Mouse (Mus musculus) liver, embryonic 13.5 days (tissue): Measurements from ENCODE around the gene Nudt2. TPM values are rescaled to one million over a fixed set of nuclear protein-coding genes. Genes with fewer than 3 reads are reported as not detected.
"Not testable (repeated sequence)": the region's sequence is repeated elsewhere in the genome, so short reads cannot be mapped to it uniquely, and the experiment has no call there.

ENCODE experiments used
- ATAC-seq: fragments of 200-750 bp; cut with Nextera tagmentation; 2 replicates; pipeline ENCODE4 v1.8.0; 2017; ENCODE audit warnings: low read depth, mild to moderate bottlenecking, moderate number of reproducible peaks, moderate library complexity
- DNase-seq: peaks from one replicate; pipeline ENCODE4 v3.0.0; 2022
- H3K27ac ChIP-seq: fragments of 300-500 bp; sonication (generic); 2 replicates; pipeline ENCODE4 v1.5.1; 2015; ENCODE audit warnings: moderate library complexity, mild to moderate bottlenecking, inconsistent platforms
- H3K27me3 ChIP-seq: fragments of 300-500 bp; sonication (generic); 2 replicates; pipeline ENCODE4 v1.6.1; 2015; ENCODE audit warnings: mild to moderate bottlenecking, inconsistent platforms
- H3K36me3 ChIP-seq: fragments of 300-500 bp; sonication (generic); 2 replicates; pipeline ENCODE4 v1.6.1; 2015; ENCODE audit warnings: mild to moderate bottlenecking, inconsistent platforms
- H3K4me1 ChIP-seq: fragments of 300-500 bp; sonication (generic); replicated peaks from 2 replicates; pipeline ENCODE4 v1.6.1; 2015; ENCODE audit warnings: inconsistent platforms
- H3K4me2 ChIP-seq: fragments of 300-500 bp; sonication (generic); 2 replicates; pipeline ENCODE4 v1.6.1; 2015; ENCODE audit warnings: inconsistent platforms, mild to moderate bottlenecking, moderate library complexity
- H3K4me3 ChIP-seq: fragments of 300-500 bp; sonication (generic); replicated peaks from 2 replicates; pipeline ENCODE4 v1.5.1; 2015; ENCODE audit warnings: mild to moderate bottlenecking, inconsistent platforms
- H3K9ac ChIP-seq: fragments of 300-500 bp; sonication (generic); 2 replicates; pipeline ENCODE4 v1.6.1; 2015; ENCODE audit warnings: mild to moderate bottlenecking, inconsistent platforms
- H3K9me3 ChIP-seq: fragments of 300-500 bp; sonication (generic); replicated peaks from 2 replicates; pipeline ENCODE4 v1.6.1; 2016; ENCODE audit warnings: inconsistent platforms
- WGBS: fragments of 180-500 bp; shearing (Covaris S2); methylation state at CpG from one replicate; pipeline ENCODE4 v1.1.7; 2015; ENCODE audit not compliant: insufficient replicate concordance; 5-methylcytosine and 5-hydroxymethylcytosine counted together
- polyA plus RNA-seq: library from polyadenylated mRNA; unstranded; fragments of >200 nt; fragmentation: Nextera tagmentation; extraction: Ambion mirVana; gene quantifications from 2 replicates; pipeline ENCODE4 v1.2.1, GENCODE M21; 2015

Nudt2 gene
- 27.7 and 32.0 TPM in 2 replicates for polyA plus RNA-seq

DNA sequence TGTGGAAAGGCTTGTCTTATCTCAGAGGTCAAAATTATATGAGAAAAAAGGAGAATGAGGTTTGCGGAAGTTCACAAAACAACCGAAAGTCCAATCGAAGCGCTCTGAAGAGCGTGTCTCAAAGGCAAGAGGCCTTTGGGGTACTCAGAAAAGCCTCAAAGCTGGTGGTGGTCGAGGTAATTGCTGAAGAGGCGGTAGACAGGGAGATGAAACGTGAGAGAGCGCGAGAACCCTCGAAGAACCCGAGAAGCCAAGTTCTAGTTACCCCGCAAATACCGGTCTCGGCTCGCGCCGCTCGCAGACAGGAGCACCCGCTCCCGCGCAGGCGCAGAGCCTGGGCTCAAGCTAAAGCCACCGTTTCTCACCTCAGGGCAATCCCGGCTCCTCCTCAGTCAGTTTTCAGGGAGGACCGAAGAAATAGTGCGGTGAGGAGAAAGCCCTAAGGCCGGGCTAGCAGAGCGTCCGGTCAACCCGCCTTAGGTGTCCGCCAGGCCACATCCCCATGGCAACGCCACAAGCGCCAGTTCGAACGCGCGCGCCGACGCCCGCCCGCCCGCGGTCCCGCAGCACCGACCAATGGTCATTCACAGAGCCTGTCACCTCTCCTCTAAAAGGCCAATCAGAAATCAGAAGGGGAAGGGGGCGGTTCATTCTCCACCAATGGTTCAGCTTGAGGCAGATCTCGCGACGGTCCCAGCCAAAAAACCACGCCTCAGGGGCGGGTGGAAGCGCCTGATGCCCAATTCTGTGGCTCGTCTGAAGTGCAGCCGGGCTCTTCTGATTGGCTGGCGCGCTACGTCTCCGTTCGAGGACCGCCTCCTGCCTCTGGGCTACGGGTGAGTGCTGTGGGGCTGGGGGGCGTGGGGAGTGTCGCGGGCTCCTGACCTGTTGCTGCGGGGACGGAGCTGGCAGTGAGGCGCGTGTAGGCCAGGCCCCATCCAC, at the start of gene Nudt2, which contains the start of gene Kif24:
Nudt2 (plus strand) TSS at position 807 of the 942 bp plus-strand sequence.
Kif24 (minus strand) TSS at position 543 of the 942 bp plus-strand sequence.
- peak; percentile 99 for DNase-seq
- WGBS = under 1% methylated on average over 69 of the region's 70 CpGs
- ATAC-seq = peak; percentile 96

DNA sequence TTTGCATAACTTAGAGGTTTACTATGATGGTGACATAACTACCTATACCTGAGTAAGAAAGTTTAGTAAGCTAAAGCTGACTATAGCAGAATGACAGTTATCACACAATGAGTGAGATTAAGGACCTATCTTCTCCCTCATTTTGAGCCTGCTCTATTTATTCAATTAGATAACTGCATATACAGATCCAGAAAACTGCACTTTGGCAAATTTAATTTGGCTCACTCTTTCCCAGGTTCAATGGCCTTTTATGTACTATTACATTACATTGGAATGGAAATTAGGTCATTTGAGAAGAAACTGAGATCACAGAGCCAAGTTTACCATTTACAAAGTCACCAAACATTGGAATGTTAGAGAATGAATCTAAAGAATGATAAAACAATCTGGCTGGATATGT, 48.0 kb upstream of the Nudt2 start:
- ATAC-seq = no peak
- Histone ChIP-seq H3K27me3 (no peaks in the 10 kb centered on the region), H3K4me3 (no peak overlapping the region), H3K9ac (no peak overlapping the region), H3K36me3 (peaks cover 10% of the 10 kb centered on the region; the same call in 1 of the 2 replicates), H3K9me3 (no peaks in the 10 kb centered on the region), H3K4me1 (no peaks in the 10 kb centered on the region), H3K27ac (no peak overlapping the region), H3K4me2 (no peak overlapping the region)
- no peak for DNase-seq

More for the DNA sequence above, at the start of gene Nudt2, which contains the start of gene Kif24:
- H3K4me2 ChIP-seq = peak within 1 kb of the TSS; percentile 78
- no peaks in the 10 kb centered on the region for H3K27me3 ChIP-seq
- H3K36me3 ChIP-seq = peaks cover 8% of the 10 kb centered on the region
- H3K4me1 ChIP-seq = peaks cover 27% of the 10 kb centered on the region
- peak within 1 kb of the TSS; percentile 73 for H3K4me3 ChIP-seq
- H3K9me3 ChIP-seq = no peaks in the 10 kb centered on the region
- H3K9ac ChIP-seq = peak within 1 kb of the TSS; percentile 77
- H3K27ac ChIP-seq = peak within 1 kb of the TSS; percentile 83

DNA sequence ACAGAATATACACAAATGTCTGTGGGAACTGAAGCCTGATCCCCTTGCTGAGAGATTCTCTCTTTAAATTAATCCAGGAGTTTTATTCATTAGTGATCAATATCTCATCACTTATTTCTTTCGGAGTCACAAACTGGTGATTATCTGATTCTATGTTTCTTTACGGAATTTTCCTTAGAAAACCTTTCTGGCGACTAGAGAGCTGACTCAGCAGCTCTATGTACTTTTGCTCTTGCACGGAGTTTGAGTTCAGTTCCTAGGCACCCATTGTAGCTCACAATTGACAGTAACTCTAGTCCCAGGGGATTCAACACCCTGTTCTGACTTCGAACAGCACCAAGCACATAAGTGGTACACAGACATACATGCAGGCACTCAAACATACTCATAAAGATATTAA, 26.0 kb upstream of the Nudt2 start:
- Histone ChIP-seq H3K9me3 (no peaks in the 10 kb centered on the region), H3K27ac (no peak overlapping the region)
- no peak for ATAC-seq

DNA sequence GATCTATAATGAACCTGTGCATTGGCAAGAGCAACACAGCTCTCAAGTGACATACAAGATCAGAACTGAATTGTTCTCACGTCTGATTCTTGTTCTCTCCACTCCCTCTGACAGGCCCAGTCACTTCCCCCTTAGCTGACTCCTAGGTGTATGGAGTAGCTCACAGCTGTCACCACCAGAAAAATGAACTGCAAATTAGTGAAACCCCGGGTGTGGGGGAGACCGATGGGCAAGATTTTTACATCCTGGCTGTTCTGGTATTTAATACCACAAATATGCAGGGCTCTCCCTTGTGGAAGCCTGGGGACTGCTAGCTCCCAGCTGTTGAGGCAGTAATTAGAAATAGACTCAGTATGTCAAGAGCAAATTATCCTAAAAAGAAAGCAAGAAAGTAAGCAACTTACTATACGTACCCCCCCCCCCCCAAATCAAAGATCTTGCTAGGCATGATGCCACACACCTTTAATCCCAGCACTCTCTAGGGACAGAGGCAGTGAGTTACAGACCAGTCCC, 22.1 kb upstream of the Nudt2 start:
- Histone ChIP-seq H3K36me3 (peaks cover 16% of the 10 kb centered on the region), H3K27ac (no peak overlapping the region), H3K27me3 (no peaks in the 10 kb centered on the region), H3K4me1 (no peaks in the 10 kb centered on the region), H3K9me3 (no peaks in the 10 kb centered on the region), H3K4me3 (no peak overlapping the region), H3K9ac (no peak overlapping the region), H3K4me2 (no peak overlapping the region)
- DNase-seq (no peak), ATAC-seq (no peak)
- WGBS = 72% methylated on average over 4 of the region's 4 CpGs

More for the DNA sequence above, 26.0 kb upstream of the Nudt2 start:
- Histone ChIP-seq H3K9ac (no peak overlapping the region), H3K4me2 (no peak overlapping the region), H3K36me3 (peaks cover 8% of the 10 kb centered on the region; the same call in 1 of the 2 replicates), H3K4me1 (no peaks in the 10 kb centered on the region; the same call in 1 of the 2 replicates), H3K4me3 (no peak overlapping the region), H3K27me3 (no peaks in the 10 kb centered on the region)
- no peak for DNase-seq
- WGBS = 77% methylated on average over 5 of the region's 5 CpGs

- no peak for ATAC-seq
- 83% methylated on average over 3 of the region's 3 CpGs for WGBS
These were observed 17.4 kb upstream of the Nudt2 start for GRCm38 (mm10) chr4:41447595-41447994.

GRCm38 (mm10) chr4:41460690-41461089, 4.3 kb upstream of the Nudt2 start:
- WGBS = 91% methylated on average over 1 of the region's 1 CpGs
- H3K4me1 ChIP-seq = peaks cover 23% of the 10 kb centered on the region
- no peak overlapping the region for H3K27ac ChIP-seq
- H3K27me3 ChIP-seq = no peaks in the 10 kb centered on the region
- DNase-seq (no peak), ATAC-seq (no peak)
- H3K4me2 ChIP-seq = no peak overlapping the region
- peaks cover 8% of the 10 kb centered on the region for H3K36me3 ChIP-seq
- no peak overlapping the region for H3K4me3 ChIP-seq
- H3K9ac ChIP-seq = no peak overlapping the region
- H3K9me3 ChIP-seq = no peaks in the 10 kb centered on the region

More at GRCm38 (mm10) chr4:41447595-41447994, 17.4 kb upstream of the Nudt2 start:
- H3K27me3 ChIP-seq = no peaks in the 10 kb centered on the region
- peaks cover 36% of the 10 kb centered on the region for H3K36me3 ChIP-seq
- no peaks in the 10 kb centered on the region for H3K9me3 ChIP-seq
- no peak overlapping the region for H3K9ac ChIP-seq
- H3K4me1 ChIP-seq = no peaks in the 10 kb centered on the region
- H3K27ac ChIP-seq = no peak overlapping the region
- no peak for DNase-seq
- H3K4me3 ChIP-seq = no peak overlapping the region
- no peak overlapping the region for H3K4me2 ChIP-seq

DNA sequence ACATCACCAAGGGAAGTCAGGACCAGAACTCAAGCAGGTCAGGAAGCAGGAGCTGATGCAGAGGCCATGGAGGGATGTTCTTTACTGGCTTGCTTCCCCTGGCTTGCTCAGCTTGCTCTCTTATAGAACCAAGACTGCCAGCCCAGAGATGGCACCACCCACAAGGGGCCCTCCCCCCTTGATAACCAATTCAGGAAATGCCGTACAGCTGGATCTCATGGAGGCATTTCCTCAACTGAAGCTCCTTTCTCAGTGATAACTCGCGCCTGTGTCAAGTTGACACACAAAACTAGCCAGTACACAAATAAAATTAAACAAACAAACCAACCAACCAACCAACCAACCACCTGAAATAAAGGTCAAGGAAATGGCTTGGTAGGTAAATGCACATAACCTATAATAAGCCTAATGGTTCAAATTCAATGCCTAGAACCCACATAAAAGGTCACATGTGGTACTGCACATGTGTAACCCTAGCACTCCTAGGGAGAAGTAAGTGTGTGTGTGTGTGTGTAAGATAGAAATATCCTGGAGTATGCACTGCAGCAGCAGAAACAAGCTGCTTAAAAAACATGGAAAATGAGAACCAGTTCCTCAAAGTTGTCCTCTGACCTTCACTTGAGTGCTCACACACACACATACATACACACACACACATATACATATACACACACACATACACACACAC, 1.8 kb upstream of the Nudt2 start:
- peak overlapping the region; percentile 73 for H3K4me3 ChIP-seq
- H3K9me3 ChIP-seq, H3K27me3 ChIP-seq, H3K36me3 ChIP-seq, ATAC-seq: not testable (repeated sequence)
- DNase-seq = peak; percentile 48
- H3K9ac ChIP-seq = peak overlapping the region; percentile 76
- peaks cover 27% of the 10 kb centered on the region for H3K4me1 ChIP-seq
- peak overlapping the region; percentile 83 for H3K27ac ChIP-seq
- peak overlapping the region; percentile 78 for H3K4me2 ChIP-seq
- 8% methylated on average over 3 of the region's 3 CpGs for WGBS

- ATAC-seq (no peak), DNase-seq (no peak)
- H3K9me3 ChIP-seq = no peaks in the 10 kb centered on the region
- peak overlapping the region; percentile 77 for H3K9ac ChIP-seq
- H3K36me3 ChIP-seq = peaks cover 8% of the 10 kb centered on the region
- peaks cover 27% of the 10 kb centered on the region for H3K4me1 ChIP-seq
- no peaks in the 10 kb centered on the region for H3K27me3 ChIP-seq
- H3K27ac ChIP-seq = peak overlapping the region; percentile 60
- 7% methylated on average over 17 of the region's 17 CpGs for WGBS
- peak overlapping the region; percentile 73 for H3K4me3 ChIP-seq
- H3K4me2 ChIP-seq = peak overlapping the region; percentile 73
These were observed 325 bp downstream of the Nudt2 start for GRCm38 (mm10) chr4:41465287-41465665.

- Histone ChIP-seq H3K4me3 (no peak overlapping the region), H3K4me2 (no peak overlapping the region), H3K9ac (no peak overlapping the region), H3K4me1 (peaks cover 8% of the 10 kb centered on the region), H3K27ac (no peak overlapping the region), H3K36me3 (no peaks in the 10 kb centered on the region), H3K9me3 (no peaks in the 10 kb centered on the region), H3K27me3 (no peaks in the 10 kb centered on the region)
- ATAC-seq = no peak
- WGBS = 52% methylated on average over 17 of the region's 17 CpGs
- DNase-seq = peak; percentile 7
These were observed 3.6 kb downstream of the Nudt2 start for GRCm38 (mm10) chr4:41468396-41469080.

- H3K9ac ChIP-seq = no peak overlapping the region
- H3K27me3 ChIP-seq = no peaks in the 10 kb centered on the region
- no peaks in the 10 kb centered on the region for H3K36me3 ChIP-seq
- ATAC-seq = no peak
- H3K27ac ChIP-seq = no peak overlapping the region
- WGBS = 60% methylated on average over 10 of the region's 10 CpGs
- no peak overlapping the region for H3K4me2 ChIP-seq
- H3K4me3 ChIP-seq = no peak overlapping the region
- no peak for DNase-seq
- H3K4me1 ChIP-seq = peaks cover 8% of the 10 kb centered on the region
- no peaks in the 10 kb centered on the region for H3K9me3 ChIP-seq
These were observed 4.2 kb downstream of the Nudt2 start for GRCm38 (mm10) chr4:41469199-41469598.
